Mouse (Mus musculus) c-Kit-positive CD71-positive TER-119-negative erythroid progenitor cells, embryonic 14.5 days (primary cell): Measurements from ENCODE around the gene Pappa.

Experiments used
- DNase-seq: peaks from one replicate; pipeline ENCODE4 v3.0.0-alpha.2; 2013; ENCODE audit warnings: low read depth

The Pappa gene

DNA sequence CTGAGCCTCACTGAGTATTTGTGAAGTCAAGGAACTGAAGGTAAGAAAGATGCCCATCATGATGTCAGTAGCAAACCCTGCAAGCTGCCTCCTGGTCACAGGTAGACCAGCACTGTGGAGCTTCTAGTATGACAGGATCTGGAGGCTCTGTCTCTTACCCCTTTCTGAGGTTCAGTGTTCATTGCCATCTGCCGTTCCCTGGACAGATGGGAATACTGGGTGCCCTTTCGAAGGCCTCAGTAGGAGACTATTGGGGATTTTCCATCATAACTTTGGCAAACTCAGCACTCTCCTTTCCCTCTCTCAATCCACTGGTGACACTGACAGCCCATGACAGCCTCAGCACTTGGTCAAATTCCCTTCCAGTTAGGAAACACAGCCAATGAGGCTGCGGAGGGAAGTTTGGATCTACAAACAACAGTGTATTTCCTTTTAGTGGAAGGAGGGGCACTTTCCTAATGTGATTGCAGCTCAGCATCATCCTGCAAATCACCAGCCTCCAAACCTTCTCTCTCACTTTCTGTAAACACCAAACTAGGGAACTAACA lies 42.4 kb downstream of the Pappa start:
- DNase-seq = no peak

DNA sequence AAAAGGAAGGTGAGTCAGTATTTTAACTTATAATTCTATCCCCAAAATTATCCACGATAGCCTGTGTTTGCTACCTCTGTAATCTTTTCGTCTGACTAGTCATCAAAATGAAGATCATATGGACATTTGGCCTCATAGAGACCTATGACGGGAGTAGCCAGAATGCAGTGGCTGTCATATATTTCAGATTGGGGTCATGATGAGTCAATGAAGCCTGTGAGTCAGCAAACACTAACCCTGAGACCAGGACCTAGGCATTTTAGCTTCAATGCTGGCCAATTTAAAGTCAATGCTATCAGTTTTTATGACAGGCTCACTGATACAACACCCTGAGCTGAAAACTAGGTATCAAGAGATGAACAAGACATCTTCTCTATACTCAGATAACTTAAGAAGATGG lies 50.5 kb downstream of the Pappa start:
- DNase-seq = no peak

DNA sequence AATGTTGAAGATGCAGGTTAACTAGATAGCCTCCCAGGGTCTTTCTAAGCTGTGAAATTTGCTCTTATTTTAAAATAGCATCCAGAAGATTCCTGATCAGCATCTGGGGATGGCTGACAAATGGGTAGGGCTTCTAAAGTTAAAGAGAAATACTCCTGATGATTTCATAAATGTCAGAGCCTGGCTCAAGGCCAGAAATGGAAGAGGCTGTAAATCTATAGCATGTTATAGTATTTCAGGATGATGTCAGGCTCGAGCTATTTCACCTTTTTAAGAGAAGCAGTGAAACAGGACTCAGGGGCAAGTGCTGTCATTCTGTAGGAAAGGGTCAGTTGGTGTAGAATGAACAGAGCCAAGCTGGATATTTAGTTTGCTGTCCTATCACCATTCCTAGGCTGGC lies 54.2 kb downstream of the Pappa start:
- no peak for DNase-seq

DNA sequence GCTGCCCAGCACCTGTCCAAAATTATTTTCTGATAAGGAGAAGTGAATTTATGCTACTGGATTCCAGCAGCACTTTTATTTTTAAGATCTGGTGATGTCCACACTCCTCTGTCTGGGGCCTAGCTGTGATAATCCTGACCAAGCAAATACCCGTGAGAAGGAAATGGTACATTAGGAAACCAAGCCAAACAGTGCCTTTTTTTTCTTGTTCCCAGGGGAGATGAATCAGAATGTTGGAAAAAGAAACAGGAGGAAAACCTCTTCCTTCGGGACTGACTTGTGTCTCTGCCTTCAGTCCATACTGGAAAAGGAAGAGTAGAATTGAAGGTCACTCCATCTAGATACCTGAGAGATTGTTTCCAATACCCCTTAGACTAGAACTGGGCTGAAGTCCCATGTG lies 63.3 kb downstream of the Pappa start:
- no peak for DNase-seq

DNA sequence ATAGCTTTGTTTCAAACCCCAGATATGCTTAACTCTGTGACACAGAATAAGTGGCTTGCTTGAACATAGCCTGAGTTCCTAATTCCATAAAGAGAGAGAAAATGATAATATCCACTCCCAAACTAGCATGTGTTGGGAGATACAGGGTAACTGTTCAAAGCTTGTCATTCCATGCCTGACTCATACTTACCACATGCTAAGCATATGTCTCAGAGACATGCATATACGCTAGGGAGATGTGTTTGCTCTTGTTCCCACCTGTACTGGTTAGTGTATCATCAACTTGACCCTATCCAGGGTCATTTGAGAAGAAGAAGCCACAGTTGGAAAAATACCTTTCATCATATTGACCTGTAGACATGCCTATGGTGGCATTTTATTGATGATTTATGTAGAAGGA lies 63.7 kb downstream of the Pappa start:
- no peak for DNase-seq

DNA sequence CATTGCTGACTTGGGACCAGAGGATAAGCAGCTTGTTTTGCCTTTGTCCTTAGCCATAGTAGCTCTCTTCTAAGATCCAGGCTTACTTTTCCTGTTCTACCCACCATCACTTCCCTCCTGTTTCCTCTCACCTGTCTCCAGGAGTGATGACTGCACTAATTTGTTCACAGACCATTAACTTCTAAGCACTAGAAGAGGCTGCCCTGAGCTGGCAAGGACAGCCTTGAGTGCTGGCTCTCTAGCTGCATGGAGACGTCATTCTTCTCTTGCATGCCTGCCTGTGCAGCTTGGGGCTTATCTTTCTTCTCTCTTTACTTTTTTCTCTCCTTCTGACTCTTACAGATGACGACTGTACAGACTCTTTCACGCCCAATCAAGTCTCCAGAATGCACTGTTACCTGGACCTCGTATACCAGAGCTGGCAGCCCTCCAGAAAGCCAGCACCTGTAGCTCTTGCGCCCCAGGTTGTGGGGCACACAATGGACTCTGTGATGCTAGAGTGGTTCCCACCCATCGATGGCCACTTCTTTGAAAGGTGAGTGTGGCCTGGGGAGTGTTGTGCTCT lies 65.0 kb downstream of the Pappa start:
- no peak for DNase-seq

DNA sequence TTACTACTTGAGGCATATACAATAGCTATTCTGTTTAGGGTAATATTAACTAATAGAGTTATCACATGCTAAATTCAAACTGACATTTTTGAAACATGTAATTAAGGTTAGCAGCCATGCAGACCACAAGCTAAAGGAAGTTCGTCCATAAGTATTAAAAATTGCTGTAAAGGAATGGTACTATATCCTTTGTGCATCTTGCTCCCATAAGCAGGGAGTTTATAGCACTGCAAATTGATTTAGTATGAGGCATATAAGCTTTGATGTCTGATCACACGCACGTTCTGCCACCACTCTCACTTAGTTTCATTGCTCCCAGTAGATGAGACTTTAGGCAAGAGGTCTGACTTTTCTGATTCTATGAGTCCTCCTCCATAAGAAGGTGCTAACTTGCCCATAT lies 68.8 kb downstream of the Pappa start:
- no peak for DNase-seq

DNA sequence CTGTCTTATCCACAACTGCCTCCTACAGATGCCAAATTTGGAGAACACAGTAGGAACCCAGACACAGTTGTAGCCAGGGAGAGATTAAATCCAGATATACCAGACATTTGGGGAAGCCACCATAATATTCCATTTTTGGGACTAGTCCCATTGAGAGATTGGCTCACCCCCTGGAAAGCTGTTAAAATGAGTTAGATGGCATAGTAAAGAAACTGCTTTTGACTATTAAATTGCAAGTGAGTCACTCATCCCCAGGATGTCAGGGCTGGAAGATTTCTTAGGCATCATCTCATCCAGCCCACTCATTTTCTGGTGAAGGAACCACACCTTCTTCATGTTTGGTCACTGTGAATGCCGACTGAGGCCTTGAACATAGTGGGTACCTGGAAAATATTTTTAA lies 72.0 kb downstream of the Pappa start:
- no peak for DNase-seq

DNA sequence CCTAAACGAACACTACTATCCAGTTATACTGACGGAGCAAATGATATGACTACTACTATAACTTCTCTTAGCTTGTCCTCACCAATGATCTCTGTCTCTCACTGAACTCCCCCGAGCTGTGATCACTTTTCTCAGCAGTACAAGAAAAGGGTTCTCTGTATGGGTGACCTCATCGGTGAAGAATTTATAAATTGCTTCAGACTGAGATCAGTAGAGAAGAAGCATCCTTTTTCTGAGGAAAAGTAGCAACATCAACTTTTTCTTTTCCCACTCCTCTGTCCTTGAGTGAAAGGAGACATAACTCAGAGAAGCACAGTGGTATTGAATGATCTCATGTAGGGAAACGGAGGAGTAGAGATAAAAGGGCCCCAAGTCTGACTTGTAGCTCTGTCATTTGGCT lies 79.7 kb downstream of the Pappa start:
- no peak for DNase-seq

DNA sequence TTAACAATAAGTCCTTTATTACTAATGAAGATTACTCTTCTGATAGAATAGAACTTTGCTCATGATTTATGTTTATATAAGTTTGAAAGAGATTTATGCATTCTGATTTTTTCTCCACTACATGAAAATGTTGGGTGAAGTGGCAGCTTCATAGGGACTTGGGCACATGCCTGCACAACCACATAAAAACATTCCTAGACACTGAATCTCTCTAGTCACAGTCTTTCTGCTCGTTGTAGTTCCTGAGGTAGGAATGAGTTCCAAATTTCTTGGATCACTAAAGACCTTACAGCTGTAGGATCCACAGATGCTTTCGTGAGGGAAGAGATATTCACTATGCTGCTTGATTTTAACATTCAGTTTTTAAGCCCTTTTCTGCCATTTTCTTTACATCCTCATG lies 81.5 kb downstream of the Pappa start:
- DNase-seq = no peak

DNA sequence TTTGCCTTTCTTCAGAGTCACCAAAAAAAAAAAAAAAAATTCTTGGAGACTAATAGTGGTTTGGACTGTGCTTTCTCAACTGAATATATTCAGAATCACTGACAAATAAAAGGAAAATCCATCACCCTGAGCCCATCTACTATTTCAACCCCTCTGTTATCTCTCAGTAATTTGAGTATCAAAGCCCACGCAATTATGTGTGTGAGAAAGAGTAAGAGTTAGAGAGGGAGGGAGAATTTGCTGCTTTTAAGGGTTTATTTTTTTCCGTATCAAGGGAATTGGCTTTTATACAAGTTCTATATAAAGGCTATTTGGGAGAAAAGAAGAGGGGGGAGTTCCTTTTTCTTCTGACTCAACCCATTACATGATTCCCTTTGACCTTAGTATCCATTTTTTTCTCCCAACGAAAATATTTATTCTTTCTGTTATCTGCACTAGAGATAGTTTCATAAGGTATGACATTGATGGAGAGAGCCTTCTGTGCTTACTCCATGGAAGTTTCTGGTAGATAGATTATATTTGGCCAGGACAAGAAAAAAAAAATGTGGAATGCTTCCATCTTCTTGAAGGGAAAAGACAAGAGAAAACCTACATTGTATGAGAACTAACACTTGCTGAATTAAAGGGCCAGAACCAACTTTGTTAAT lies 85.5 kb downstream of the Pappa start:
- no peak for DNase-seq

DNA sequence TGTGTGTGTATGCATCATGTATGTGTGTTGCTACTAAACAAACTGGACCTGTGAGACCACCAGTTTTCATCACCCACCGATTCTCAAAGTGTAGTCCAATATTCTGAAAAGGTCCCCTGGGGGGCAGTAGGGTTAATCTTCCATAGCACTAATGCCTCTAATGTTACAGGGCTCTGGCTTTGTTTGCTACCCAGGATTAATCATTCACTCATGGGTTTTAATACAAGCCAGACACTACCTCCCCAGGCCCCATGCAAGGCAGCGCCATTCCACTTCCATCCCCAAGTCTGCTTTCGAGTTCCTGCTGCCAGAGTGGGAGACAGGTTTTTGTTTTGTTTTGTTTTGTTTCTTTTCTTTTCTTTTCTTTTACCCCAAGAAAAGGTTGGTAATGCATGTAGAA lies 92.7 kb downstream of the Pappa start:
- DNase-seq = no peak

DNA sequence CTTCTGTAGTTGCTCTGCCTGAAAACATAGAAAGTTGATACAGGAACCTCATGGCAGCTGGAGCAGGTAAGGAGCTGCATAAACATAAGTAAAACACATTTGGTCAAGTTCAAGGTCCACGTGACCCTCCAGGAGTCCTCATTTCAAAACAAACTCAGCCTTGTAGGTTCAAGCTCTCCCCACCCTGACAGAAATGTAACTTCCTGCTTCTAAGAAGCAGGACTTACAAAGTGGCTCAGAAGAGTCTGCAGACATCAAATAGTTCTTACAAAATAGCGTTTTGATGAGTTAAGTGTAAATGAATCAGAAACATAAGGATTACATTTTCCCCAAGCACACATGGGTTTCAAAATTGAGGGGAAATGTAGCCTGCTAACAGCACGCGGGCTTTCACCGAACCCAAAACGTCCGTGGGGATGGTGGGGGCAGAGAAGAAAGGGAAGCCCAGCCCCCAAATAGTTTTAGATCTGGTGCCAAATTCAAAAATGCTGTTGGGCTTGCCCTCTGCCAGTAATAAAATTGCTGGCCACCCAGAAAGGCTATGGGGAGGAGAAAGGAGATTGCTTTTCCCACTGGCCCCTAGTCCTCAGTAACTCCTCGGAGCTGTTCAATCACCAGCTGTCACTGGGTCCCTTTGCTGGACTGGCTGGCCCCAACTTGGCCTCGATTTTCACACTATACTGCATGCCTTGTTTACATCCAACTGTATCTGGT lies 93.8 kb downstream of the Pappa start:
- no peak for DNase-seq

DNA sequence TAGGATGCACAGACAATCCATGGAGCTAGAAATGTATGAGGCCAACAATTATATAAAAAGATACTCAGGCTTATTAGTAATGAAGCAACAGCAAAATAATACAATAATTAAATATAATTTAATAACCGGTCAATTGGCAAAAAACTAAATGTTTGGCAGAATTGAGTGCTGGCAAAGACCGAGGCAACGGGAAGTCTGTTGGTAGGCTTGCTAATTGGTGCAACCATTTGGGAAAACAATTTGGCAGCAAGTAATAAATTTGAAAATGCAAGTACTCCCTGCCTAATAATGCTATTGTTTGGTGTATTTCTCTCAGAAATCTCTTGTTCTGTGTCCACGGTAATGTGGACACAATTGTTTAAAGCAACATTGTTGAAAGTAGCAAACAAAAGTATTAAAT lies 99.9 kb downstream of the Pappa start:
- no peak for DNase-seq

DNA sequence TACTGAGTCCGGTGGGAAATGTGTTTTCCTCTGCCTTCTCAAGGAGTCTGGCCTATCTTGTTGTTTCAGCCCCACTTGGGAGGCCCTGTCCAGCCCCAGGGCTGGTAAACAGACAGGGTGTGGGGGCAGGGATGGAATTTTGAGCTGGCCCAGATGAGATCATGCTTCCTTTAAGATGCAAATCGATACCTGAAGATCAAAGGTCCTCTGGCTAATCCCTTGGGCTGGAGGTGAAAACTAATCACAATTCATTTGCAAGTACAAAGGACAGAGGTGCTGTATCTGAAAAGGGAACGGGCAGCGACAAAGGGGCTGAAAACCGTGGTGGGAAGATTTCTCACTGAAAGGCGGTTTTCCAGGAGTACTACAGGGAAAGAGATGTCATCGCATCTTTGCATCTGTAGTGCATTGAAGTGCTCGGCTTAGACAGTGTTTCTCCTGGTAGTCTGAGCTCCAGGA lies 114.6 kb downstream of the Pappa start:
- no peak for DNase-seq

DNA sequence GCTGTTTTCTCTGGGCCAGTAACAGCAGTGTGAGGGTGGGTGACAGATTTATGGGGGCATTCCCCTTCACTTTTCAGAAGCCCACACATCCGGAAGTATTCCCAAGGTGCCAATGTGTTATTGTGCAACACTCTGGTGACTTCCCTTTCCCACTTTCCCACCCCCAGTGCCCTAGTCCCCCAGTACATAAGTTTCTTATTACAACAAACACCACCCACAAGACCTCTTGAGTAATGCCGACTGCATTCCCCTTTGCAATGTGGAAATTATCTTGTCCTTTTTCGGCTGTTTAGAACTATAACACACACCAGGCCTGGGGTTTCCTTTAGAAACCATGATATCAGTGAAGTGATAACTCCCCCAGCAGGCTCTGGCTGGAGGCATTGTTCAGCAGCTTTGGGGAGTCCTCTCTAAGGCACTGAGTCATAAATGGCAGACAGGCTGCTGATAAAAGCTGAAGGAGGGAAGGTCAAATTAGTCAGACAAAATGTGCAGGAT lies 118.5 kb downstream of the Pappa start:
- DNase-seq = no peak

DNA sequence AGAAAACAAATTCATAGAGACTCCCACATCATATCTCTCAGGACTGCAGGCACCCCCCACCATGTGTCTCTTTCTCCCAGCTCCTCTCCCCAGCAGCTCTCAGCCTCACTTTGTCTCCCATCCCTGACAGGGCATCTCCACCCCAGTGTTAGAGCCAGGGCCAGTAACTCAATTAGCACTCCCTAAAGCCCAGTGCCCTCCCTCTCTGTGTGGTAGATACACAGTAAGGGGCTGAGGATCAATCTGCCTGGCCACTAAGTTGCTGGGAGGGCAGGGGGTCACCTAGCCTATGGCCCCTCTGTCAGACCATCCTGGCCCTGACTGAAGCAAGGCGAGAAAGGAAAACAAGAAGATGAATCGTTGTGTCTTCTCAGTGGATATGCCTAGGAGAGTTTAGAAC lies 119.3 kb downstream of the Pappa start:
- no peak for DNase-seq

DNA sequence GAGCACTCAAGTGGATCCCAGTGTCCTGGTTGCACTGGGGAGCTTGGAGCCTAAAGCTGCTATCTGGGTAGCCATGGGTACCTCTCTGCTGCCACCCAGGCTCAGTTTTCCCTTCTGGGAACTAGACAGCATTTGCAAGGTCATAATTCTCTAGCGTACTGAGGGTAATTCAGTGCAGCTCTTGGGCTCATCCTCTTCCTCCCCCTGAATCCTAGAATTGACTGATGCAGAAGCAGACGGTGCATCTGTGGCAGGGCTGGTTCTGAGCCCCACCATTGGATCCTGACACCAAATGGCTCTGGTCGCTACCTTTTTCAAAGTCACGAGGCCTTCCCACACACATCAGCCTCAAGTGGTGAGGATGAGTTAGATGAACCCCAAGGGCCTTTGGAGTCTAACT lies 121.0 kb downstream of the Pappa start:
- DNase-seq = no peak

DNA sequence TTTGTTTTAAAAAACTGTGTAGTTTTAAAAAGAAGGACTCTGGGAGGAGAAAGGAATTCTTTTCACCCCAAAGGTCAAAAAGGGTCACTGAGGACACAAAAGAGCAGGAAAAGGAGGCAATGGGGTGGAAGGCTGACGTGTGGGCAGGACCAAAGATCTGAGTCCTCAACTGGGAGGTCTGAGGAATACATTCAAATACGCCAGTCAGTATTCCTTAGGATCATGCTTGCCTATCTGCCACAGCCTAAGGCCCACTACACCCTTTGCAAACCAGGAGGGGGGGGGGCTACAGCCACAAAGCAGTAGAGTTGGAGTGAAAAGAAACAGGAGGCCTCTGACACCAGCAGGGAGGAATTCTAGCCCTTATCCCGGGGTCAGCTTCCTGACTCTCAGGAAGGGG lies 121.5 kb downstream of the Pappa start:
- DNase-seq = no peak

DNA sequence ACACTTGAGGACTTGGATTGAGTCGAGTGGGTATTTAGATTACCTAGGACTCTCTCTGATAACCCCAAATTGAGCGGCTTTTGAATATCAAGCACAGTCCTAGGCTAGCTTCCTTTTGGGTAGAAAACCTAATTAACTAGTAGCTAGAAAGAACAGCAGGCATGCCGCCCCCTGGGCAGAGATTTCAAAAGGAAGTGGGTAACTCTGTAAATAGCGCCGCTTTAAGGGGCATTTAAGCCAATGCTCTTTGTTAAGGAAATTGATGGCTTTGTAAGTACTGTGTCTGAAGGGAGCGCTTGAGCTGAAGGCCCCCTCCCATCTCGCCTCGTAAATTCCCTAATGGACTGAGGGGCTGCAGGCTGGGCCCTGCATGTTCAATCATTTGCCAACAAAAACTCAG lies 128.2 kb downstream of the Pappa start:
- no peak for DNase-seq

DNA sequence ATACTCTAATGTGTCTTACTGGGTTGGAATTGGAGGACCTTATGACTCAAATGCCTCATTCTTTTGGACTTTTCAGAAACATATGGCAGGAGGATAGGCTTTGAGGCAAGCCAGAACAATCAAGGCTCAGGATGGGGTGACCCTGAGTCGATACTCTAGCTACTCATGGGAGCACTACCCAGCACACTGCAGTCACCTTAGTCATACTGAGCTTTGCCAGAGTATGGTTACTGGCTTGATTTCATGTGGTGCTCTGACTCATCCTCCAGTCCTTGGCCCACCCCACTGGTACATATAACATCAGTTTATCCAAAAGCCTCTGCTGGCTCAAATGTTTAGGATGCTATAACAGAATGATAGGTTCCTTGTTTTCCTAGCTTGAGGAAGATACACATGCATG lies 130.1 kb downstream of the Pappa start:
- DNase-seq = no peak

DNA sequence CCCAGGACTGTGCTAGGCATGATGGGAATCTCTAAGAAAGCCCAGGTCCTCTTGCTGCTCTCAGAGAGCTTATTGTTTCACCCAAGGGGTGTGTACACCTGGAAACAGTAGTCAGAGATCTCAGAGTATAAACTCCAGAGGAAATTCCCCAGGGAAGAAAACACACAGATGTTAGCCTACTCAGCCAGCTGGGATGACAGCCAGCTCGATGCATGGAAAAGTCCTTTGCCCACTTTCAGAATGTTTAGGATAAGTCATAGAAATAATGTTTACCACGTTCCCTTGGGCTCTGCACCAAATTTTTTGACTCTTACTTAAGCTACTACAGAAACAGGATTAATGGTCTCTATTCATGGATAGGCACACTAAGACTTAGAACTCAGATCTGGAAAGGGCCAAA lies 143.1 kb downstream of the Pappa start:
- no peak for DNase-seq

DNA sequence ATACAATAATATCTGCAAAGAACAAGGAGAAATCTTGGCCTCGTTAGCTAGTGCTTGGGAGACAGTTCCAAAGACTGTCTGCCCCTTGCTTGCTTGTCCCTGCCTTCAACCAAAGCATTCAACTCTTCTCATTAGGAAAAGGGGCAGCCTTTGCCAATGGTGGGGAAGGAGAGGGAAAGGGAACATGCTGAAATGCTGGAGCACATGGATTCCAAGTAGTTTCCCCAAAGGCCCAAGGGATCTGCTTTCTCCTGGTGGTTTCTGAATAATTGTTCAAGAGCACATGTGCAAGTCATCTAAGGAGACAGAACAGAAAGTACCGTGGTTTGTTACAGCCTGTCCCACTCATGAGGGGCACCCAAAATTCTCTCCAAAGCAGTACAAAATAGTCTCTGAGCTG lies 146.0 kb downstream of the Pappa start:
- no peak for DNase-seq
